Comparison of ENCODE assay signal across 7 mouse cellular contexts in the genomic region with DNA sequence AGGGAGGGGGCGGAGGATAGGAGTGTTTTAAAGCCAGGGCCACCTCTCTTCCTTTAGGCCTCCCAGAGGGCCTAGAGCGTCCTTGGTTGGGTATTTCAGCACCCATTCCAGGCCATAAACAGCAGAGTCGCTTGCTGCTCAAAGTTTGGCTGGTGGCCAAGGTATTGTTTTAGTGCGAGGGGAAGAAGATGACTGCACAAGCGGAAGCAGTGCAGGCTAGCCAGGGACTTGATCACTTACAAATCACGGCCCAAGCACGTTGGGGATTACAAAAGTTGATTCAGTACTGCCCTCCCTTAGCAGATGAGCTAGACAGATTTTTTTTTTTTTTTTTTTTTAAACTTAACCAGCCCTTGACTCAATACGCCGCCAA. TPM values are rescaled to one million over a fixed set of nuclear protein-coding genes. Genes with fewer than 3 reads are reported as not detected.
DNase-seq lines count a peak whose midpoint lies in the region; ATAC-seq and TF ChIP-seq lines count a peak whose summit lies in the region.

No protein-coding gene starts in this region.

- peak overlapping the region; percentile 37; the same call in 1 of the 2 replicates for H3K9ac ChIP-seq in hindbrain, embryonic 15.5 days
- no peak overlapping the region for H3K9ac ChIP-seq in midbrain, postnatal 0 days (replicated peaks; ENCODE audit: low read length, poor library complexity, severe bottlenecking)

- DNase-seq in midbrain, postnatal 0 days (ENCODE audit: low spot score) = no peak
- DNase-seq in urinary bladder, postnatal 14 days (ENCODE audit: low spot score) = no peak
- DNase-seq in left cerebral cortex, postnatal 10 days (ENCODE audit: extremely low spot score in 1 of 2, low spot score in 2 of 2) = no peak

- no peak for ATAC-seq in megakaryocyte, adult 5-6 weeks (ENCODE audit: poor library complexity, severe bottlenecking)
- no peak for ATAC-seq in hindbrain, embryonic 15.5 days (ENCODE audit: low FRiP score, low read depth)
- ATAC-seq in midbrain, postnatal 0 days (ENCODE audit: low FRiP score) = no peak

- H3K27ac ChIP-seq in embryonic fibroblast, embryonic 13.5 days (ENCODE audit: insufficient read depth, low read length) = peak overlapping the region; percentile 10
- H3K27ac ChIP-seq in hindbrain, embryonic 15.5 days (replicated peaks) = peak overlapping the region; percentile 78
- peak overlapping the region; percentile 57; the same call in 1 of the 2 replicates for H3K27ac ChIP-seq in midbrain, postnatal 0 days (ENCODE audit: low read depth, low read length)

- no peaks in the 10 kb centered on the region for H3K9me3 ChIP-seq in megakaryocyte, embryonic 14.5 days
- H3K9me3 ChIP-seq in hindbrain, embryonic 15.5 days = no peaks in the 10 kb centered on the region
- H3K9me3 ChIP-seq in midbrain, postnatal 0 days (ENCODE audit: low read length) = no peaks in the 10 kb centered on the region

- TF ChIP-seq POLR2A in embryonic fibroblast, embryonic 13.5 days (IDR thresholded peaks at IDR 0.05; ENCODE audit: low read depth, low read length) = no peak

- peaks cover 7% of the 10 kb centered on the region for H3K36me3 ChIP-seq in megakaryocyte, embryonic 14.5 days (replicated peaks; ENCODE audit: low read length)
- no peaks in the 10 kb centered on the region for H3K36me3 ChIP-seq in hindbrain, embryonic 15.5 days
- H3K36me3 ChIP-seq in midbrain, postnatal 0 days (ENCODE audit: insufficient read depth, low read length) = no peaks in the 10 kb centered on the region

- TF ChIP-seq CTCF in embryonic fibroblast, embryonic 13.5 days (IDR thresholded peaks at IDR 0.05; ENCODE audit: borderline replicate concordance, insufficient read depth, low read length) = no peak
- no peak for TF ChIP-seq CTCF in midbrain, postnatal 0 days (IDR thresholded peaks at IDR 0.05)

- intact Hi-C loops in left cerebral cortex, postnatal 10 days (cut with DNase I) = no loop called here

- H3K4me1 ChIP-seq in megakaryocyte, embryonic 14.5 days = peaks cover 32% of the 10 kb centered on the region
- H3K4me1 ChIP-seq in embryonic fibroblast, embryonic 13.5 days (ENCODE audit: control insufficient read depth, insufficient read depth, low read length) = no peaks in the 10 kb centered on the region
- H3K4me1 ChIP-seq in hindbrain, embryonic 15.5 days (replicated peaks) = peaks cover 11% of the 10 kb centered on the region; the same call in 1 of the 2 replicates
- no peaks in the 10 kb centered on the region for H3K4me1 ChIP-seq in midbrain, postnatal 0 days (ENCODE audit: insufficient read depth, low read length)

- H3K4me2 ChIP-seq in hindbrain, embryonic 15.5 days = peak overlapping the region; percentile 74
- H3K4me2 ChIP-seq in midbrain, postnatal 0 days (ENCODE audit: low read depth, low read length, poor library complexity, severe bottlenecking) = peak overlapping the region; percentile 76

- 2% methylated on average over 9 of the region's 9 CpGs for WGBS in hindbrain, embryonic 15.5 days
- 2% methylated on average over 9 of the region's 9 CpGs for WGBS in midbrain, postnatal 0 days

- peak overlapping the region; percentile 99 for H3K4me3 ChIP-seq in megakaryocyte, embryonic 14.5 days (replicated peaks)
- H3K4me3 ChIP-seq in embryonic fibroblast, embryonic 13.5 days (ENCODE audit: insufficient read depth, low read length) = peak overlapping the region; percentile 37
- peak overlapping the region; percentile 93 for H3K4me3 ChIP-seq in hindbrain, embryonic 15.5 days
- peak overlapping the region; percentile 91 for H3K4me3 ChIP-seq in midbrain, postnatal 0 days (ENCODE audit: low read depth, low read length)

- no peaks in the 10 kb centered on the region for H3K27me3 ChIP-seq in megakaryocyte, embryonic 14.5 days (replicated peaks)
- no peaks in the 10 kb centered on the region for H3K27me3 ChIP-seq in hindbrain, embryonic 15.5 days
- no peaks in the 10 kb centered on the region for H3K27me3 ChIP-seq in midbrain, postnatal 0 days (ENCODE audit: insufficient read depth, low read length)

RNA-seq across cellular contexts. Expression of a gene that starts 0.3 kb away (rescaled TPM):
- polyA plus RNA-seq in megakaryocyte, embryonic 14.5 days (2012; ENCODE audit: insufficient read depth, low replicate concordance) = 0.52 and 2.0 TPM in 2 replicates
- 80.3 and 81.1 TPM in 2 replicates for total RNA-seq in megakaryocyte, adult 5-6 weeks (2015)
- 63.7 and 63.9 TPM in 2 replicates for total RNA-seq in megakaryocyte, adult 5-6 weeks (2017)
- 70.6 and 104 TPM in 2 replicates for polyA plus RNA-seq in embryonic fibroblast, embryonic 13.5 days (2011; ENCODE audit: insufficient read length, low read depth, missing spikeins)
- 47.1 and 48.2 TPM in 2 replicates for polyA plus RNA-seq in hindbrain, embryonic 15.5 days (2015; fragmentation: Nextera tagmentation; extraction: Ambion mirVana)
- 34.4 and 39.8 TPM in 2 replicates for total RNA-seq in midbrain, postnatal 0 days (2014; rRNA removed)
- polyA plus RNA-seq in midbrain, postnatal 0 days (2015; fragmentation: Nextera tagmentation; extraction: Ambion mirVana) = 25.4 and 25.6 TPM in 2 replicates
- 10 to 100 TPM; 18.1 to 20.4 TPM for total RNA-seq in left cerebral cortex, postnatal 10 days (2021)

Comparison
In these comparisons a context has a peak if more than half of its experiments do, and no peak if none do; other contexts are left out.
1. H3K4me3 ChIP-seq: peak in every context shown above with its lines; median percentile 99 in megakaryocyte, embryonic 14.5 days; 93 in hindbrain, embryonic 15.5 days; 91 in midbrain, postnatal 0 days; 37 in embryonic fibroblast, embryonic 13.5 days.
2. H3K27ac ChIP-seq: peak in every context shown above with its lines; median percentile 78 in hindbrain, embryonic 15.5 days; 57 in midbrain, postnatal 0 days; 10 in embryonic fibroblast, embryonic 13.5 days.